Mouse (Mus musculus): ENCODE measurements at regions not wholly inside any gene's neighbourhood (a gene's known extent, or its start where the extent isn't known, plus 50 kb on each side); places are given as distances from the start of the nearest gene placed in this dataset.

DNA sequence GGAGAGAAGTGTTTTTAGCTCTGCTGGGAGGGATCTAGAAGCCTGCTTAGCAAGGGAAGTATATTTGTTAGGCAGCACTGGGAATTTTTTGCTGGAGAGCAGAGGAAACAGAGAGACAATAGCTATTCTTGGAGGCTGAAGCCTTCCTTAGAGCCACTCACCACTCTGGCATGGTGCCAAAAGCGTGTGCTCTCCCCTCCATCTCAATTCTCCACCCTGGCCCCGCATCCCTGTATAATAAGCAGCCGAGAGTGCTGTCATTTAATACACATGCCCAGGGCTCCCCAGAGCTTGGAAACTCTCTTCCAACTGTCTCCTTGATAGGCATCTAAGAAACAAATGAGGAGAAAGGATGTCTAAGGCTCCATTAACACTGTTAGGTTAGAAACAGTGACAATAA lies 455.8 kb upstream of the Clint1 start:
- TF ChIP-seq POLR2A (IDR thresholded peaks at IDR 0.05; ENCODE audit: extremely low read depth, insufficient read depth, low read length) (no peak), CTCF (IDR thresholded peaks at IDR 0.05; ENCODE audit: low read depth, low read length) (no peak)
